Mouse (Mus musculus) kidney, adult 2 months (tissue): Measurements from ENCODE around the gene Olfr1126.

Experiments
- CTCF ChIP-seq: fragments of 200-500 bp; conservative IDR thresholded peaks from 2 replicates; pipeline ENCODE4 v1.5.1; 2011; ENCODE audit warnings: low read depth, mild to moderate bottlenecking, control low read depth, low read length, moderate library complexity, mixed read lengths; ENCODE audit not compliant: insufficient read depth, insufficient read length
- POLR2A ChIP-seq: fragments of 200-500 bp; IDR thresholded peaks from one replicate; pipeline ENCODE4 v1.6.1; 2011; ENCODE audit warnings: low read depth, low read length, control low read depth

- TF ChIP-seq CTCF: no peak
- TF ChIP-seq POLR2A: no peak
These were observed 28.5 kb downstream of the Olfr1126 start for GRCm38 (mm10) chr2:87482276-87482675.
